Mouse (Mus musculus): ENCODE data around the gene Prkd1.
A peak's percentile ranks its signal among the peaks of the same experiment; 100 is the strongest.

The Prkd1 gene

GRCm38 (mm10) chr12:50549860-50550555 lies 98.9 kb downstream of the Prkd1 start:
- peak; percentile 21 for DNase-seq

- peak; percentile 9 for DNase-seq
These were observed 102.5 kb downstream of the Prkd1 start for GRCm38 (mm10) chr12:50546394-50546793.

GRCm38 (mm10) chr12:50545610-50545919 lies 103.3 kb downstream of the Prkd1 start:
- peak; percentile 32 for DNase-seq

GRCm38 (mm10) chr12:50544855-50545609 lies 103.9 kb downstream of the Prkd1 start:
- DNase-seq: peak; percentile 37

GRCm38 (mm10) chr12:50540793-50541192 lies 108.1 kb downstream of the Prkd1 start:
- no peak for DNase-seq

GRCm38 (mm10) chr12:50538296-50538965 lies 110.5 kb downstream of the Prkd1 start:
- DNase-seq: no peak

GRCm38 (mm10) chr12:50537761-50538160 lies 111.1 kb downstream of the Prkd1 start:
- DNase-seq: no peak

- no peak for DNase-seq
These were observed 111.9 kb downstream of the Prkd1 start for GRCm38 (mm10) chr12:50537006-50537405.

- DNase-seq: no peak
These were observed 120.3 kb downstream of the Prkd1 start for GRCm38 (mm10) chr12:50528633-50529032.

GRCm38 (mm10) chr12:50524061-50524460 lies 124.8 kb downstream of the Prkd1 start:
- no peak for DNase-seq

- DNase-seq: no peak
These were observed 134.4 kb downstream of the Prkd1 start for GRCm38 (mm10) chr12:50514526-50514925.

- no peak for DNase-seq
These were observed 137.2 kb downstream of the Prkd1 start for GRCm38 (mm10) chr12:50511486-50512225.

GRCm38 (mm10) chr12:50508762-50509161 lies 140.1 kb downstream of the Prkd1 start:
- peak; percentile 7 for DNase-seq

GRCm38 (mm10) chr12:50499796-50500504 lies 148.9 kb downstream of the Prkd1 start:
- DNase-seq: no peak

- peak; percentile 34 for DNase-seq
These were observed 152.9 kb downstream of the Prkd1 start for GRCm38 (mm10) chr12:50496006-50496405.

GRCm38 (mm10) chr12:50479784-50480183 lies 169.1 kb downstream of the Prkd1 start:
- no peak for DNase-seq

- no peak for DNase-seq
These were observed 191.7 kb downstream of the Prkd1 start for GRCm38 (mm10) chr12:50457151-50457550.

GRCm38 (mm10) chr12:50451761-50452160 lies 197.1 kb downstream of the Prkd1 start:
- DNase-seq: no peak

GRCm38 (mm10) chr12:50436660-50437059 lies 212.2 kb downstream of the Prkd1 start:
- no peak for DNase-seq

GRCm38 (mm10) chr12:50430129-50430703 lies 218.7 kb downstream of the Prkd1 start:
- no peak for DNase-seq

- peak; percentile 30 for DNase-seq
These were observed 296.5 kb downstream of the Prkd1 start for GRCm38 (mm10) chr12:50352404-50352803.

- no peak for DNase-seq
These were observed 315.7 kb downstream of the Prkd1 start for GRCm38 (mm10) chr12:50333182-50333581.
